Mouse (Mus musculus) bone marrow, adult 2 months (tissue): ENCODE results near the gene Lsm3. TPM values are rescaled to one million over a fixed set of nuclear protein-coding genes. Genes with fewer than 3 reads are reported as not detected.

ENCODE experiments used
- H3K27ac ChIP-seq: fragments of 200-500 bp; 2 replicates; pipeline ENCODE4 v1.5.1; 2012; ENCODE audit warnings: low read depth, mild to moderate bottlenecking, control low read depth, inconsistent platforms, low read length; ENCODE audit not compliant: control insufficient read depth, poor library complexity, insufficient read depth
- H3K4me1 ChIP-seq: fragments of 200-500 bp; 2 replicates; pipeline ENCODE4 v1.6.1; 2011; ENCODE audit warnings: low read length; ENCODE audit not compliant: control insufficient read depth, insufficient read depth
- H3K4me3 ChIP-seq: fragments of 200-500 bp; replicated peaks from 2 replicates; pipeline ENCODE3; 2011; ENCODE audit warnings: mild to moderate bottlenecking, low read depth, low read length, control low read depth; ENCODE audit not compliant: control insufficient read depth
- CTCF ChIP-seq: fragments of 200-500 bp; IDR thresholded peaks from 2 replicates; pipeline ENCODE4 v1.5.1; 2011; ENCODE audit warnings: low read length, control low read depth; ENCODE audit not compliant: control insufficient read depth, insufficient read depth
- POLR2A ChIP-seq: fragments of 200-500 bp; IDR thresholded peaks from 2 replicates; pipeline ENCODE4 v1.6.1; 2011; ENCODE audit warnings: low read depth, mild to moderate bottlenecking, control low read depth, low read length, borderline replicate concordance; ENCODE audit not compliant: control insufficient read depth
- WGBS: fragments of 180-500 bp; shearing (Covaris S2); methylation state at CpG from one replicate; pipeline ENCODE4 v1.1.7; 2018; 5-methylcytosine and 5-hydroxymethylcytosine counted together
- polyA plus RNA-seq: library from polyadenylated mRNA; stranded (reverse); fragments of >200 nt; gene quantifications from 2 replicates; pipeline ENCODE4 v1.2.4, GENCODE M21; 2011; ENCODE audit warnings: low replicate concordance; ENCODE audit not compliant: missing spikeins, insufficient read depth, insufficient read length

Gene Lsm3
- polyA plus RNA-seq, 1 experiment, result 140 TPM

GRCm38 (mm10) chr6:91534268-91534667, 18.5 kb downstream of the Lsm3 start:
- TF ChIP-seq POLR2A, result no peak
- no peak for TF ChIP-seq CTCF
- no peak overlapping the region for H3K27ac ChIP-seq
- no peak overlapping the region for H3K4me3 ChIP-seq
- no peaks in the 10 kb centered on the region for H3K4me1 ChIP-seq
- 66% methylated on average over 4 of the region's 4 CpGs for WGBS

GRCm38 (mm10) chr6:91535231-91535630, 19.5 kb downstream of the Lsm3 start:
- Histone ChIP-seq H3K4me1 (no peaks in the 10 kb centered on the region), H3K27ac (no peak overlapping the region), H3K4me3 (no peak overlapping the region)
- WGBS, result 68% methylated on average over 3 of the region's 3 CpGs
- no peak for TF ChIP-seq POLR2A
- TF ChIP-seq CTCF, result no peak

GRCm38 (mm10) chr6:91536047-91536765, 20.5 kb downstream of the Lsm3 start:
- no peak for TF ChIP-seq CTCF
- no peak for TF ChIP-seq POLR2A
- H3K27ac ChIP-seq, result no peak overlapping the region
- H3K4me3 ChIP-seq, result no peak overlapping the region
- WGBS, result 76% methylated on average over 11 of the region's 11 CpGs
- H3K4me1 ChIP-seq, result no peaks in the 10 kb centered on the region

DNA sequence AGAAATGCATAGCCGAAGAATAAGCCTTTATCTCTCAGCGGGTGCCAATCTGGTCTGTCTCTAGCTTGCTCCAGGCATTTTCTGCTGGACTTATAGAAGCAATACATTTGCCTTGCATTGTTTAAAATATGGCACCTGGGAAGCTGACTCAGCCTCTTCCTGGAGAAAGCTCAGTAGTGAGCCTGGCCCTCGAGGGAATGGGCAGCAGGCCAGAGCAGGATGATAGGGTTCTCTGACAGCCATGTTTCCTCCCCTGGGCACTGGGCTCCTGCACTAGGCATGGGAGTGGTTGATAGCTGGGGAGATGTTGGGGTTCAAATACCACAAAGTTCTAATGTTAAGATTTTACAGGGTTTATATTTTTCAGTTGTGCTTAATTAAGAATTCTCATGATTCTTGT, 25.5 kb downstream of the Lsm3 start:
- 52% methylated on average over 3 of the region's 3 CpGs for WGBS
- H3K27ac ChIP-seq, result no peak overlapping the region
- H3K4me3 ChIP-seq, result no peak overlapping the region
- H3K4me1 ChIP-seq, result no peaks in the 10 kb centered on the region
- TF ChIP-seq CTCF (no peak), POLR2A (no peak)

GRCm38 (mm10) chr6:91543056-91543455, 27.3 kb downstream of the Lsm3 start:
- TF ChIP-seq CTCF (no peak), POLR2A (no peak)
- Histone ChIP-seq H3K4me3 (no peak overlapping the region), H3K4me1 (no peaks in the 10 kb centered on the region), H3K27ac (no peak overlapping the region)
- 79% methylated on average over 5 of the region's 5 CpGs for WGBS

DNA sequence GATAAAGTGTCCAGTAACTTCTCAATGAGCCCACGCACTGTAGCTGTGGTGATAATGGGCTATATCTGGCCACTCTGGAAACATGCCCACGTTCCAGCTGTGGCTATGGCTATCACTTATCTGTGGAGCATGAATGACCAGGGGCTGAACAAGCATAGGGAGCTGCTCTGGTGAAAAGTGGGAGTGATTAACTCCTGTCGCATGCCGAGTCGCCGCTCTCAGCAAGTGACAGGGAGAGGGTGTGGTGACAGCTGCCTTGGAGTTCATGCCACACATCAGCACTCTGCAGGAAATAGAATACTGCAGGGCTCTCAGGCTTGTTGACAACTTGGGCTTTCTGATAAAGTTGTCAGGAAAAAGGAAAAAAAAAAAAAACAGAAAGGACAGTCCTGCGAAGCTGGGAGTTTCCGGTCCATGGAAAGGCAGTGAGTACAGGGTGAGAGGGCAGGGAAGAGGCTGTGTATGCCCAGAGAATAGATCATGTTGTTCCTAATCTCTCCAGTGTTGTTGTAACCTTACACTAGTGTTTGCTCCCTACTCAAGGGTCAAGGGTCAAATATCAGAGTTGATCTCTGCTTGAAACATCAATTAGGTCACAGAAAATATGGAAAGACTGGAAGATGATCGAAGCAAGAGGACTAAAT, 30.6 kb downstream of the Lsm3 start:
- H3K27ac ChIP-seq, result no peak overlapping the region
- WGBS, result 62% methylated on average over 9 of the region's 9 CpGs
- TF ChIP-seq POLR2A (no peak), CTCF (no peak)
- no peak overlapping the region for H3K4me3 ChIP-seq
- no peaks in the 10 kb centered on the region for H3K4me1 ChIP-seq

DNA sequence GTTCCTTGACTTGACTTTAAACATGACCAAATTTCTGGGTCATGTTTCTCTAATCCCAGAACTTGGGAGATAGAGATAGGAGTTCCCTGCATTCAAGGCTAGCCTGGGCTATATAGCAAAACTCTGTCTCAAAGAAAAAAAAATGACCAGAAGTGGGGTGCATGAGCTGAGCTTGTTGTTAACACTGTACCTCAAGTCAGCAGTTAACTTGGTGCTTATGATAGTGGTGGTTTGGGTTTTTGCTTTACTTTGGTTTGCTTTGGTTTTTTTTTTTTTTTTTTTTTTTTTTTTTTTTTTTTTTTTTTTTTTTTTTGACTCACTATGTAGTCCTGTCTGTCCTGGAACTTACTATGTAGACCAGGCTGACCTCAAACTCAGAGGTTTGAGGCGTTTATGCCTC, 31.6 kb downstream of the Lsm3 start:
- Histone ChIP-seq H3K27ac (no peak overlapping the region), H3K4me1 (no peaks in the 10 kb centered on the region), H3K4me3 (no peak overlapping the region)
- WGBS, result 52% methylated on average over 1 of the region's 1 CpGs
- TF ChIP-seq CTCF (no peak), POLR2A (no peak)

GRCm38 (mm10) chr6:91549621-91550020, 33.9 kb downstream of the Lsm3 start:
- TF ChIP-seq POLR2A, result no peak
- no peak for TF ChIP-seq CTCF
- WGBS, result 78% methylated on average over 5 of the region's 5 CpGs
- Histone ChIP-seq H3K27ac (no peak overlapping the region), H3K4me1 (no peaks in the 10 kb centered on the region), H3K4me3 (no peak overlapping the region)

GRCm38 (mm10) chr6:91551671-91552070, 35.9 kb downstream of the Lsm3 start:
- WGBS, result 84% methylated on average over 3 of the region's 3 CpGs
- TF ChIP-seq POLR2A, result no peak
- TF ChIP-seq CTCF, result no peak
- H3K4me1 ChIP-seq, result no peaks in the 10 kb centered on the region
- H3K4me3 ChIP-seq, result no peak overlapping the region
- no peak overlapping the region for H3K27ac ChIP-seq
